Mouse (Mus musculus): ENCODE measurements at regions not wholly inside any gene's neighbourhood (a gene's known extent, or its start where the extent isn't known, plus 50 kb on each side); places are given as distances from the start of the nearest gene placed in this dataset.

DNA sequence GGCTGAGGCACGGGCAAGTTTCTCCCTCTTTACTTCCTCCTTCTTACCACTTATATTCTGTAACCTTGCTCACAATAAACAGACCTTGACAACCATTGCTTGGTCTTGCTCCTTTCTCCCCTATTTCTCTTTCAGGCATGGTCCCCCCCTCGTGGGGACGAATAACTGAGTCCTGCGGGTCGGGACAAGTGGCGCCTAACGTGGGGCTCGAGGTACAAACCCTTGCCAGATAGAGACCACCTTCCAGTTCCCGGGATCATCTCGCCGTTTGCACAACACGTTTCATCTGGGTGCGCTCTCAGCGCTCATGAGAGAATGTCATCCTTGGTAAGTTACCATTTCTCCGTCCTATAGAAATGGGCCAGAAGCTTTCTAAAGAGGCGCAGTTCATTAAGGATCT, 79.6 kb upstream of the Foxn3 start:
- no peak for DNase-seq (ENCODE audit: low spot score in 2 of 2)

DNA sequence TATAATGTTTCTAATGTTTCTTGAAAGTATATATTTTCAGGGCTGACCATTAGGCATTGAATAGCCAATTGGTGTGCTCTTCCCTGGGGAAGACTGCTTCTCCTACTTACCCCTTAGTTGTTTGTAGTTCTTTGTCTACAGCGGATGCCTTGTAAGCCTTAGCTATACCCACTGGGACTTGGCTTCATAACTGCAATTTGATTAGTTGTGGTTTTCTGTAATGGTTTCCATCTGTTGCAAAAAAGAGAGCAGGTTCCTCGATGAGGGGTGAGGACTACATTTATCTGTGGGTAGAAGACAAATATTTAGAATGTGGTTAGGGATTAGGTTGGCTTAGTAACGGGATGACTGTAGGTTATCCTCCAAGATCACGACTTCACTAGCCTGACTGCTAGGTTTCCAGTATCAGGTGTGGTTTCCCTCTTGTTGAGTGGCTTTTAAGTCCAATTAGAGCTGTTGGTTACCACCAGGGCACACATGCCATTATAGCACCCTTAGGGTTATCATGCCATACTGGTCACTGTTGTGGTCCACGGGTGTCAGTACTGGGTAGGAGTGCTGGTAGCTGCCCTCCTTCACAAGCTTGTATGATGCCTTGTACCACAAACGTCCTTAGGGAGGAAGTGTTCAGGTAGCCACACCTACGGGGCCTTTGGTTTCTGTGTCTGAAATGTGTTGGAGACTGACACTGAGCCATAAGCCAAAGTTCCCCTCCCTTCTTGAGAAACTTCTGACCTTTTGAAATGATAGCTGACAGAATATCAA, 78.9 kb upstream of the Foxn3 start:
- DNase-seq (ENCODE audit: low spot score in 2 of 2), result no peak

DNA sequence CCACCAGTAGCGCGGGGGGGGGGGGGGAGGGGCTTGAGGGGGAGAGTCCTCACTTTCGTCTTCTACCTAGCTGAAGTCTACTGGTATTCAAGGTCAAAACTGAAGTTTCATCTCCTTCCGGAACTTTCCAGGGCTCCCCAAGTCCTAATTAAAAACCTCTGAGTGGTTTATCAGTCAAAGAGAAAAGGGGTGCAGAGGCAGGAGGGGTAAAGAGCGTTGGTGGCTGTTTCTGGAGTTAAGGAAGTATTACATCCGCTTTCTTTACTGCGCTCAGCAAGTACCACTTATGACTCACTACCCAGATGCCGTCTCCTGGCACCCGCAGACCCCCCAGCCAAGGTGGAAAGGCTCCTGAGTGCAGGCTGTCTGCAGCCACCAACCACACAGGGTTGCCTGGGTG, 77.9 kb upstream of the Foxn3 start:
- DNase-seq (ENCODE audit: low spot score in 2 of 2), result no peak

DNA sequence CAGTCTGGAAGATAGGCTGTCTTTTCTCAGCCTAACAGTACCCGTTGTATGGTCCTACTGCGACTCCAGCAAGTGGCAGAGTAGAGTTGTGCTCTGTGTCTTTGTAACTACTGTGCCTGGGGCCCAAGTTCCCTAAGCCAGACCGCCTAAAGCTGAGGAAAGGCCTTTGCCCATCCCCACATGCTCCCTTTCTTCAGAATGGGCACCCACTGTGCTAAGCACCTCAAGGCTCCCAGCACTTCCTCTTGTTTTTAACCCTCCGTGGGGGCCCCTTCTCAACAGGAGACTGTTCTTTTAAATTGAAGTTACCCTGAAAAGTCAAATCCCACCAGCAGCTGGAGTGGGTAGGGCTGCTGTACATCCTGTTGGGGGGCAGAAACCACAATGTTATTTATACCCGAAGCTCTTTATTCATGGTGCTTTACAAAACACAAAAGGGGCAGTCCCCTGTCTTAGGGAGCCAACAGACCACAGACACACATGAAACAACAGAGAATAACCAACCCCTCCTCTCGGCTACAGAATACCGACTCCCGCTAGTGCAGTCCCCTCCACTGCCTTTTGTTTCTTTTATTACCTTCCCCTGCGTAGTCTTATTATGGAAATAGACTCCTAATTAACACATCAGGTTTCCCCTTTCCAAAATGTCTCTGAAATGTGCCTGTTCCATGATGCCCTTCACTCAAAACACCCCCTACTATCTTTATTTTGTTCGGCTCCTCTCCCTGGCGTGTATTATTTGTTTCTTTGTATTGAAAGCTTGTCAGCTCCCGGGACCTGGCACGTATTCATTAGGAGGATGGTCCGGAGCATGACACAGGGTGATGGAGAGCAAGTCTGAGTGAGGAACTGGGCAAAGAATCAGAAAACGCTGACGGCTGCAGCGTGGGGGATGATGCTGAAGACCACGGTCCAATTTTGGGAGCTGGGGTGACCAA, 77.1 kb upstream of the Foxn3 start:
- DNase-seq (ENCODE audit: low spot score in 2 of 2), result no peak

DNA sequence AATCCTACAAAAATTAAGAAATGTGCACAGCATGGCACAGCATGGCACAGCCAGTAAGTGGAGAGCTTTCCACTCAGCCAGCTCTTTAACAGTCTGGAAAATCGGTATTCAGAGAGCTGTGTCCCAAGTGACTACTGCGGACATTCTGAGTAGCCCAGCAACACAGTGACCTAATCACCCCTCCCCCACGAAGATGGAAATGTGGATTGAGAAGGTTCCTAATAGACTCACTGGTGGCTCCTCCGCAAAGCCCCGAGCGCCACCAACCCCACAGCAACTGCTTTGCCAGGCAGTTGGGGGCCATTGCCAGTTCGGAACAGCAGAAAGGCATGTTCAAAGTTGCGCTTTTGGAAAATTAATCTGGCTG, 76.4 kb upstream of the Foxn3 start:
- peak in 1 of 2 experiments; percentile 44 for DNase-seq (ENCODE audit: low spot score in 2 of 2)

DNA sequence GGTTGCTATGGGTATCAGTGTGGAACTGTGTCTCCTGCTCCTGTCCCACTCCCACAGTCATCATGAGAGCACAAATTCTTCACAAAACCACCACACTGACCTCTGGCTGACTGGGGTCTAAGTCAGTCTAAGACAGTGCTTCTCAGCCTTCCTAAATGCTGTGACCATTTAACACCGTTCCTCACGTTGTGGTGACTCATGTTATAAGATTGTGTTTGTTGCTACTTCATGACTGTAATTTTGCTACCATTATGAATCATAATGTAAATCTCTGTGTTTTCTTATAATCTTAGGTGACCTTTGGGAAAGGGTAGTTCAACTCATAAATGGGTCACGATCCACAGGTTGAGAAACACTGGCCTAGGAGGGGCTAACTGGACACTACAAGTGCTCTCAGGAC, 75.7 kb upstream of the Foxn3 start:
- DNase-seq (ENCODE audit: low spot score in 2 of 2), result no peak

DNA sequence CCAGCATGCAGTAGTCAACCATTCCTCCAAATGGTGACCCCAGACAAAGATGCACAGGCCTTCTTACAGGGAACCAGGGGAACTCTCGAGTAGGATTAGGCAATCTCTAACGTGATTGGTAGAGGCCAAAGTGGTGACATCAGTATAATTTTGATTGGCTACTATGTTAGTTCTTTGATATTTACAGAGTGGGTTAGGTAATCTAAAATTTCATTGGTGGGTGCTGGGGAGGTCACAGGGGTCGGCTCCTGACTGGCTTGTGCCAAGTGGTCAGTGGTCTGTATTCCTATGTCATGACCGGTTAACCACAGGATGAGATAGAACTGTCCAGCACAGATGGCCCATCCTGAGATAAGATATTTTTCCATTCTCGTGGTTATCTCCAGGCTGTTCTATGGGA, 74.6 kb upstream of the Foxn3 start:
- no peak for DNase-seq (ENCODE audit: low spot score in 2 of 2)

DNA sequence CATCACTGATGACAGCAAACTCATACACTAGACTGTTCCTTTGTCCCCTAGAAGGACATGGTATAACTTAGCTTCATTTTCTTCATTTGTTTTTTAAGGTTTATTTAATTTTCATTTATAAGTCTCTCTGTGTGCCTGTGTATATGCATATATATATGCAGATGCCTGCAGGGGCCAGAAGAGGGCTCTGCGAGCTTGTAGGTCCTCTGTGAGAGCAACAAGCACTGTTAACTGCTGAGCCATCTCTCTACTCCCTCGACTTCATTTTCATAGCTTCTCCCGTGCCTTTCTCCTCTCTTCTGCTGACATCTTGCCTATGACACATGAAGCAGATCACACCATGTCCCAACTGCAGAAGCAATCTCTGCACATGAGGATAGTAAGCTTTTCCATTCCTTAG, 72.9 kb upstream of the Foxn3 start:
- DNase-seq (ENCODE audit: low spot score in 2 of 2), result no peak

DNA sequence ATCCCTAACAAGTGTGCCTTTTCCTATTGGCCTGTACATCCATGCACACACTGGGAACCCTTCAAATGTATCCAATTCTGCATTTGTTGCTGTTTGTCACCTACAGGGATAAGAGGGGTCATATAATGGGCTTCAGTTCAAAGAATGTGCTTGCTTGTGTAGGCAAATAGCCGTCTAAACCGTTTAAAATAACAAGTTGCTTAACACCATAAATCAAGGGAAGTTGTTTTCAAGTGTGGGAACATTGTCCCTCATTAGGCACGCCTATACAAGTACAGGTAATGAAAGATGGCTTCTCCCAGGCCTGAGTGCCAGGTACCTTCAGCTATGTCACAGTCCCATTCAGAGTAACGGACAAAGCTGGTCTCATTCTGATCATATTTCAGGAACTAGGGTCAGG, 72.0 kb upstream of the Foxn3 start:
- no peak for DNase-seq (ENCODE audit: low spot score in 2 of 2)

DNA sequence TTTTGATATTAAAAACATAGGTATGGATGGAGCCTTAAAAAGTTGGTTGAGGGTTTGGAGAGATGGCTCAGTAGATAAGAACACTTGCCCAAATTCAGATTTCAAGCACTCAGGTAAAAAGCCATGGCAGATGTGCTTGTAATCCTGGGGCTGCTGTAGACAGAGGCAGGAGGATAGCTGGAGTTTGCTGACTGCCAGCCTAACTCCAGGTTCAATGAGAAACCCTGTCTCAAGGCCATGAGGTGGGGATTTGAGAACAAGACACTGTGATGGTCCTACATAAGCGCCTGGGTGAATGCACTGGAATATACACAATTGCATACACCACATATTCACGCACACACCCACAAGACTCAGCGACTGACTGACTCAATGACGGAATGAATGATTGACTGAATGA, 71.3 kb upstream of the Foxn3 start:
- DNase-seq (ENCODE audit: low spot score in 2 of 2), result no peak

DNA sequence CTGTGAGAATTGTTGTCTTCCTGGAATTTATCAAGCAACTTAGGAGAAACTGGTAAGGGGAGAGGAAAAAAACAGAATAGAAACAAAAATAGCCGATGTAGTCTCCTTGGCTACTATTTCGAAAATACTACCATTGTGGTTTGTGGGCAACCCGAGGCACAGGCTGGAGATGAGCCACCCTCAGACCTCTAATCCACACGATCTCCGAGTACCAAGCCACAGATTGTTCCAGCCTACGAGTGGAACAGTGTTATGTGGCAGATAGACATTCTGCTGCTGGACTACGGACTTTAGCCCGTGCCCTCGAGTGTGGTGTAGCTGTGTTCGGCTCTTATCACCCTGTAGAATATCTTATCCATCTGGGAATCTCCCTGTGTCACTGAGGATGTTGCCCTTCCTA, 70.3 kb upstream of the Foxn3 start:
- no peak for DNase-seq (ENCODE audit: low spot score in 2 of 2)

DNA sequence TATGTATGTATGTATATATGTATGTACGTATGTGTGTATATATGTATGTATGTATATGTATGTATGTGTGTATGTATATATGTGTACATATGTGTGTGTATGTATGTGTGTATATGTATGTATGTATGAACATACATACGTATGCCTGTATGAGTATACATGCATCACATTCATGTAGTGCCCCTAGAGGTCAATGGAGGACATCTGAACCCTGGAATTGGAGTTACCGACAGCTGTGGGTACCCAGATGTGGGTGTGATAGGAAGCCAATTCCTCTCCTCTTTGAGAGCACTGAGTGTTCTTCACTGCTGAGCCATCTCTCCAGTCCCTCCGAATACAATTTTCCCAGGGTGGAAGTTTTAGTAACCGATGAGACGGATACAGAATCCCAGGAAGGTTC, 69.6 kb upstream of the Foxn3 start:
- no peak for DNase-seq (ENCODE audit: low spot score in 2 of 2)

DNA sequence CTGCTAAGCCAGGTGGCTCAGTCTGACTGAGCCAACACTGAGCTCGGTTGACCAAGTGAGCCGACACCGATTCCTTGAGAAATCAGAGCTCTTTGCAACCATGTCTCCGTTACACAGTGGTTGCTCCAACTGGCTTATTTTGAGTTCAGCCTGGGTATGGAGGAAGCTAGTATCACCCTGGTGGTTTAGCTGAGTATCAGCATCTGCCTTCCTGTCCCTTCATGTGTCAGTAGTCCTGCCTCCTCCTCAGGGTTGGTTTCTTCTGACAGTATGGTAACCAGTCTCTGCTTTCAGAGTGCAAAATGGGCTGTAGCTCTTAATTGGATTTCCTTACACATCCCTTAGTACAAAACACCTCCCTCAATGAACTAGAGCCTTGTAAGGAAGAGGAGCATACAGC, 66.2 kb upstream of the Foxn3 start:
- DNase-seq (ENCODE audit: low spot score in 2 of 2), result no peak

DNA sequence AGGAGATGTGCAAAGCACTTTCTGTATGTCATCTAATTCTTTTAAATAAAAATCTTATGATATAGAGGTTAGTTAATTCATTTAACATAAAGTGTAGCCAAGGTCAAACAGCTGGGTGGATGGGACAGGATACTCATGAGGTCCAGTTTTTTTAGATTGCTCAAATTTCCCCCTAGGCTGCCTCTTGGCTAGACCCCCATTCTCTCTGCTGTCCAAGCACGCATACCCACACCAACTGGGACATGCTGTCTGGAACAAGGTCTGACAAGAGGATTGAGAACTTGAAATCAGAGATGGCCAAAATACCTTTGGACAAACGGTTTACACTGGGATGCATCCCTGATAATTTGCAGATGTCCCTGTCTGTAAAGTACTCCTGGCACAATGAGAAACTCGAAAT, 65.0 kb upstream of the Foxn3 start:
- DNase-seq (ENCODE audit: low spot score in 2 of 2), result no peak

DNA sequence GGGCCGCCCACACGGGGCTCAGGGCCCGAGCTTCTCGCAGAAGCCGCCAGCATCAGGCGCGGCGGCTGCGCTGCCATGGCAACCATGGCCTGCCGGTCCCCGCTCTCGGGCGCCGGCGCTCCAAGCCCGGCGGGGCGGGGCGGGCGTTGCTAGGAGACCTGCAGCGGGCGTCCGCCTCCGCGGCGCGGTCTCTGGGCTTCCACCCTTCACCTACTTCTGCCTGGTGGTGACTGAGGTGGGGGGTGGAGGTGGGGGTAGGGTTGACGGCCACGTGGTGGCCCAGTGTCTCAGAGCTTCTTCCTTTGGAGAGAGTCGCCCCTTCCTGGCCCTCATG, 64.5 kb upstream of the Foxn3 start:
- peak; percentile 77 to 96 for DNase-seq (ENCODE audit: low spot score in 2 of 2)

DNA sequence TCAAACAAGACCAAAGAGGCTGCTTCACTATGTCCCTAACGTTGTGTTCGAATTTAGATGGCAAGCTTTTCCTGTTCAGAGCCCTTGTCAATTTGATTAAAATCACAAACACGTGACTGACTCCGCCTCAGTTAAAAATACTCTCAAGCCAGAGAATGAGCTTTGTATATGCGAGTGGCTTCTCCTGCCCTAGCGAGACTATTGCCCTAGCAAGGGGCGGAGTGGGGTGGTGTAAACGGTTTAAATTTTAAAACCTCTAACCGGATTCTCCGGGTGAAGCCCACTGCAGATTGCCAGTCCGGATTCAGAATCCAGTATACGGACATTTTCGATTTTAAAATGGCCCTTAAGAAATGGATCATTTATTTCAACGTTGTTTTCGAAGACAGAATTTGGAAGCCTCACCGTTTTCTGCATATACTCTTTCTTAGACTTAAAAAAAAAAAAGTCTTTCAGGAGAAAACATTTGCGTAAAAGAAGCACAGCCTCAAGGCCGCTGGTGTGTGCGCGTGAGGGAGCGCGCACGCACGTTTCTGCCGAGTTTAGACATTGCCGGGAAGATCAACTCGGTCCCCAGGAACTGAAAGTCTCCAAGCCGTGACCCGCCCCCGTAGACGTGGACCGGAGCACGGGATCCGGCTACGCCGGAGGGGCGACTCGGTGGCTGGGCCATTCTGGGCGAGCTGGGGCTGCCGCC, 64.0 kb upstream of the Foxn3 start:
- DNase-seq (ENCODE audit: low spot score in 2 of 2), result no peak

DNA sequence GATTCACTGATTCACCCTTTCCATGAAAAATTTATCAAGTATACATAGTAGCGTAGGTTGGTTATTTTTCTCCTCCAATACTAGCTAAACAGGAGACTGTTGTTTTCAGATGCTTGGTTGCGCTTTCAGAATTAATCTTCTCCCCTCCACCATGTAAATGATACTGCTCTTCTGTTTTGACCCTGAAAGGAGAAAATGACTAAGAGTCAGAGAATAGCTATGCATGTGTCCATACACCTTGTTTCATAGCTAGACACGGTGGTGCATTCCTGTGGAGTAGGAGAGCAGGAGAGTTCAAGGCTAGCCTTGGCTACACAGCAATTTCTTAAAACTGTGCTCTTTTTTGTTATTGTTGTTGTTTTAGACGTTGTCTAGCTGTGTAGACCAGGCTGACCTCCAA, 62.8 kb upstream of the Foxn3 start:
- DNase-seq (ENCODE audit: low spot score in 2 of 2), result no peak

DNA sequence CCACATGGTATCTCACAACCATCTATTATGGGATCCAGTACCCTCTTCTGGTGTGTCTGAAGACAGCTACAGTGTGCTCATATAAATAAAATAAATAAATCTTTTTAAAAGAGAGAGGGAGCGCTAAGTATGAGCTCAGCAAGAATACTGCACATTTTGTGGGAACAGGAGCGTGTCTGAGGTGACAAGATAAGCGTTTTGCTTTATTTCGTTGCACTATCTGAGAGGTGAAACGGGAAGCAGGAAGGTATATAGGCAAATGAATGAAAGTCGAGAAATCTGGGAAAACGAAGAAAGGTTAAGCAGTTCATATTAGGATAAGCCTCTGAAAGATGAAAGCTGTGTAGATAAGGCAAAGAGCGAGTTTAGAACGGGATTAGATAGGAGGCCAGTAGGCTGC, 61.7 kb upstream of the Foxn3 start:
- no peak for DNase-seq (ENCODE audit: low spot score in 2 of 2)

DNA sequence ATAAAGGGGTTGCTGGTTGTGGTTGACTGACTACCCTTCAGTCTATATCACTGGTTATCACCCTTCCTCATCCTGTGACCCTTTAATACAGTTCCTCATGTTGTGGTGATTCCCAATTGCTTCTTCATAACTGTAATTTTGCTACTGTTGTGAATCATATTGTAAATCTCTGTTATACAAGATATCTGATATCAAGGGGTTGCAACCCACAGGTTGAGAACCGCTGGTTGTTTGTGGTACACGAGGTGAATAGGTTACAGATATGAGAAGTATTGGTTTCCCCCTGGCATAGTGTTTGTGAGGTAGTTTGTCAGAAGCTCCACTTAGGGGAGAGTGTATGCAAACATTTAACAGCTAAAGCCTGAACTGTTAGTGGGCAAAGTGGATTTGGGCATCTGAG, 58.9 kb upstream of the Foxn3 start:
- DNase-seq (ENCODE audit: low spot score in 2 of 2), result no peak

DNA sequence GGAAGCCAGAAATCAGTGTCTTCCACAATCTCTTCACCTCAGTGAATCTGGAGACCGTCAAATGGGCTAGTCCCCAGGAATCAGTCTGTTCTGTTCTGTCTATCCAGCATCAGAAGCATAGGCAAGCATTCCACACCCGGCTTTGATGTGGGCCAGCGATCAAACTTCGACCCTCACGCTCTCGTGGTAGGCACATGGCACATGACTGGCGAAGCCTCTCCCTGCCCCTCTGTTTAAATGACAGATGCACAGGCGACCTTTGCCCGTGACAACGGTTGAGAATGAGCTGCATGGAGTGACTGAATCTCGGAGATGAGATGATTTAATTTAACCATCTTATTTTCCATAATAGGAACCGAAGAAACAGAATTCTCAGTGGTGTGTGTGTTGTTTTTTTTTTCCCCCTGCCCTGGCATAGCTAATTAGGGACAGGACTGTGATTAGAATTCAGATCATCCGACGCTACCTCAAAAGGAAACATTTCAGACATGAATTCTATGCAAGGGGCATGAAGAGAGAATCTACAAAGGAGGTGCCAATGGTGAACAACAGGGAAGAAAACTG, 53.9 kb upstream of the Foxn3 start:
- no peak for DNase-seq (ENCODE audit: low spot score in 2 of 2)

DNA sequence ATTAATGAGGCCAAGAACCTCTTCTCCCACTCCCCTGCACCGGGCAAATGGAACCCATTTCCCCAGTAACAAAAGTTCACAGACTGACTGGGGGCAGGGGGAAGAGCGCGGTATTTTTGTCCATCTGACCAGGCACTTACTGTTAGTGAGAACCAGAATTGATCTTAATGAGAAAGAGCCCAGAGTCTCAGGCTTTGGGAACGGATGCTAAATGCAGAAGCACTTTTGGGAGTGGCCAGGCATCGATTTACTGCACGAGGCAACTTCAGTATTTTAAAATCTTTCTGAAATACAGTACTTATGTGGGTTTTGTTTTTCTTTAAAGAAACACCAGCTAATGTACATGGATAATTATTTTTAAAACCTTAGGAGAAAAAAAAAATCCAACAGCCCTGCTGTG, 51.0 kb upstream of the Foxn3 start:
- no peak for DNase-seq (ENCODE audit: low spot score in 2 of 2)

All from left cerebral cortex, adult 8-10 months (tissue).